8 mouse cellular contexts compared by ENCODE assay signal in genomic region chrX:140060886-140061874, GRCm38 (mm10). TPM values are rescaled to one million over a fixed set of nuclear protein-coding genes. Genes with fewer than 3 reads are reported as not detected.
DNase-seq lines count a peak whose midpoint lies in the region; ATAC-seq and TF ChIP-seq lines count a peak whose summit lies in the region.

No protein-coding gene starts in this region.

- no peak overlapping the region for H3K9ac ChIP-seq in forebrain, postnatal 0 days
- H3K9ac ChIP-seq in midbrain, embryonic 15.5 days = no peak overlapping the region

- 0 out of 2 replicates have a peak, but pooled peaks cover 14% of the 10 kb centered on the region for H3K27me3 ChIP-seq in forebrain, postnatal 0 days (ENCODE audit: insufficient read depth, low read length)
- peaks cover 24% of the 10 kb centered on the region for H3K27me3 ChIP-seq in midbrain, embryonic 15.5 days (replicated peaks)

- DNase-seq in cerebellum, postnatal 25 days = peak; percentile 3 to 4
- DNase-seq in cerebellum, adult 8-10 months = no peak
- peak; percentile 30 for DNase-seq in ZHBTc4 (ENCODE audit: low read depth, low spot score)
- no peak for DNase-seq in forebrain, postnatal 0 days
- peak; percentile 4 to 33 for DNase-seq in kidney, postnatal 25 days
- no peak for DNase-seq in frontal cortex, adult 2 months (ENCODE audit: extremely low spot score in 1 of 2, low spot score in 1 of 2)

- no peak overlapping the region for H3K27ac ChIP-seq in forebrain, postnatal 0 days (ENCODE audit: low read depth, low read length)
- H3K27ac ChIP-seq in midbrain, embryonic 15.5 days = no peak overlapping the region

- peaks cover 13% of the 10 kb centered on the region for H3K9me3 ChIP-seq in forebrain, postnatal 0 days (ENCODE audit: low read length)
- no peaks in the 10 kb centered on the region; the same call in 1 of the 2 replicates for H3K9me3 ChIP-seq in midbrain, embryonic 15.5 days

- ATAC-seq in forebrain, postnatal 0 days = 0 out of 2 replicates have a peak, but pooled peaks have one; percentile 12
- ATAC-seq in midbrain, embryonic 15.5 days (replicated peaks) = no peak
- ATAC-seq in inflammation-experienced regulatory T-cells, adult 6 months = no peak

- no peak for TF ChIP-seq CTCF in forebrain, postnatal 0 days (IDR thresholded peaks at IDR 0.05; ENCODE audit: low read depth)

- peak overlapping the region; percentile 22 for H3K4me3 ChIP-seq in forebrain, postnatal 0 days (ENCODE audit: low read depth, low read length)
- H3K4me3 ChIP-seq in midbrain, embryonic 15.5 days = peak overlapping the region; percentile 37

- H3K4me1 ChIP-seq in forebrain, postnatal 0 days (ENCODE audit: insufficient read depth) = no peaks in the 10 kb centered on the region
- no peaks in the 10 kb centered on the region; the same call in 1 of the 2 replicates for H3K4me1 ChIP-seq in midbrain, embryonic 15.5 days

- H3K4me2 ChIP-seq in forebrain, postnatal 0 days (ENCODE audit: low read depth) = peak overlapping the region; percentile 46
- peak overlapping the region; percentile 58 for H3K4me2 ChIP-seq in midbrain, embryonic 15.5 days

- 22% methylated on average over 88 of the region's 90 CpGs for WGBS in forebrain, postnatal 0 days
- WGBS in midbrain, embryonic 15.5 days = 28% methylated on average over 73 of the region's 90 CpGs

- H3K36me3 ChIP-seq in forebrain, postnatal 0 days (ENCODE audit: insufficient read depth) = no peaks in the 10 kb centered on the region
- no peaks in the 10 kb centered on the region for H3K36me3 ChIP-seq in midbrain, embryonic 15.5 days (replicated peaks)

RNA-seq across cellular contexts. Expression of gene Nup62cl, which starts 1.3 kb away (rescaled TPM):
- 1.3 and 2.1 TPM in 2 replicates for total RNA-seq in forebrain, postnatal 0 days (2014; rRNA removed)
- 1.2 and 2.4 TPM in 2 replicates for polyA plus RNA-seq in forebrain, postnatal 0 days (2015; fragmentation: Nextera tagmentation; extraction: Ambion mirVana)
- polyA plus RNA-seq in midbrain, embryonic 15.5 days (2015; fragmentation: Nextera tagmentation; extraction: Ambion mirVana) = 2.2 and 2.5 TPM in 2 replicates
- polyA plus RNA-seq in frontal cortex, adult 2 months (2012; rRNA removed) = 1.1 and 2.1 TPM in 2 replicates
- polyA plus RNA-seq in inflammation-experienced regulatory T-cells, adult 6 months (2017; shearing (Covaris generic)) = not detected

RNA-seq across cellular contexts. Expression of gene Pih1h3b, which starts 1.5 kb away (rescaled TPM):
- total RNA-seq in forebrain, postnatal 0 days (2014; rRNA removed) = 0.24 and 0.31 TPM in 2 replicates
- not detected in 2 replicates for polyA plus RNA-seq in forebrain, postnatal 0 days (2015; fragmentation: Nextera tagmentation; extraction: Ambion mirVana)
- not detected in 2 replicates for polyA plus RNA-seq in midbrain, embryonic 15.5 days (2015; fragmentation: Nextera tagmentation; extraction: Ambion mirVana)
- polyA plus RNA-seq in frontal cortex, adult 2 months (2012; rRNA removed) = not detected in 2 replicates
- not detected for polyA plus RNA-seq in inflammation-experienced regulatory T-cells, adult 6 months (2017; shearing (Covaris generic))

Comparison
In these comparisons a context has a peak if more than half of its experiments do, and no peak if none do; other contexts are left out.
1. DNase-seq: peak in cerebellum, postnatal 25 days (2 of 2), ZHBTc4 (single experiment) and kidney, postnatal 25 days (2 of 2); none in cerebellum, adult 8-10 months (single experiment), forebrain, postnatal 0 days (single experiment) and frontal cortex, adult 2 months (0 of 2).